Mouse (Mus musculus) T-helper 1 cell (primary cell): ENCODE results near the gene Capn5.

Source experiments
- in situ Hi-C: fragments of 300-600 bp; cut with MboI, MseI; formaldehyde crosslinking; loops from one replicate; pipeline ENCODE4 v1.15.1; 2025; ENCODE audit warnings: high pct_unique_total_duplicates

Capn5 gene

GRCm38 (mm10) chr7:98111233-98111632 lies 66.8 kb downstream of the Capn5 start:
- in situ Hi-C loops: no loop called here

- in situ Hi-C loops: loop anchor here (10.0 kb wide), 1 partner anchor 355 kb away; no protein-coding TSS in a partner anchor
These were observed 68.3 kb downstream of the Capn5 start for GRCm38 (mm10) chr7:98109771-98110170.

GRCm38 (mm10) chr7:98108636-98109430 lies 69.2 kb downstream of the Capn5 start:
- in situ Hi-C loops: loop anchor here (10.0 kb wide), 1 partner anchor 354 kb away; no protein-coding TSS in a partner anchor

- in situ Hi-C loops: loop anchor here (10.0 kb wide), 1 partner anchor 351 kb away; no protein-coding TSS in a partner anchor
These were observed 71.8 kb downstream of the Capn5 start for GRCm38 (mm10) chr7:98106272-98106671.

- in situ Hi-C loops: loop anchor here (10.0 kb wide), 1 partner anchor 350 kb away; no protein-coding TSS in a partner anchor
These were observed 73.3 kb downstream of the Capn5 start for GRCm38 (mm10) chr7:98104481-98105435.

- in situ Hi-C loops: loop anchor here (10.0 kb wide), 1 partner anchor 349 kb away; no protein-coding TSS in a partner anchor
These were observed 74.2 kb downstream of the Capn5 start for GRCm38 (mm10) chr7:98103942-98104292.

GRCm38 (mm10) chr7:98103002-98103941 lies 74.8 kb downstream of the Capn5 start:
- in situ Hi-C loops: loop anchor here (10.0 kb wide), 1 partner anchor 348 kb away; no protein-coding TSS in a partner anchor

GRCm38 (mm10) chr7:98102488-98102887 lies 75.6 kb downstream of the Capn5 start:
- in situ Hi-C loops: loop anchor here (10.0 kb wide), 1 partner anchor 348 kb away; no protein-coding TSS in a partner anchor

GRCm38 (mm10) chr7:98097557-98097956 lies 80.5 kb downstream of the Capn5 start:
- in situ Hi-C loops: no loop called here

- in situ Hi-C loops: no loop called here
These were observed 82.2 kb downstream of the Capn5 start for GRCm38 (mm10) chr7:98095852-98096251.

- in situ Hi-C loops: no loop called here
These were observed 91.7 kb downstream of the Capn5 start for GRCm38 (mm10) chr7:98086346-98086745.

GRCm38 (mm10) chr7:98085314-98085713 lies 92.8 kb downstream of the Capn5 start:
- in situ Hi-C loops: no loop called here

- in situ Hi-C loops: no loop called here
These were observed 93.4 kb downstream of the Capn5 start for GRCm38 (mm10) chr7:98084541-98085293.

- in situ Hi-C loops: no loop called here
These were observed 95.7 kb downstream of the Capn5 start for GRCm38 (mm10) chr7:98082376-98082775.

GRCm38 (mm10) chr7:98077453-98077852 lies 100.6 kb downstream of the Capn5 start:
- in situ Hi-C loops: no loop called here

- in situ Hi-C loops: loop anchor here (5.0 kb wide), 1 partner anchor 46 kb away; the partner anchor contains the start of gene Myo7a
These were observed 106.5 kb downstream of the Capn5 start for GRCm38 (mm10) chr7:98071620-98072019.
